Mouse (Mus musculus): ENCODE data around the gene Kirrel.

- TF ChIP-seq POLR2AphosphoS2 (IDR thresholded peaks at IDR 0.05; ENCODE audit: insufficient read length, low read depth) (no peak), E2F4 (IDR thresholded peaks at IDR 0.05; ENCODE audit: insufficient read depth) (no peak), POLR2A (IDR thresholded peaks at IDR 0.05; ENCODE audit: insufficient read length, low read depth) (no peak)
Observed at GRCm38 (mm10) chr3:87164099-87164815, 10.3 kb downstream of the Kirrel start.

All from myocyte (in vitro differentiated cells).